Mouse (Mus musculus) lung, embryonic 14.5 days (tissue): Measurements from ENCODE around the gene Gm49601. TPM values are rescaled to one million over a fixed set of nuclear protein-coding genes. Genes with fewer than 3 reads are reported as not detected.

Experiments used
- ATAC-seq: fragments of 200-750 bp; cut with Nextera tagmentation; 2 replicates; pipeline ENCODE4 v1.8.0; 2017; ENCODE audit warnings: mild to moderate bottlenecking, moderate TSS enrichment, moderate library complexity; ENCODE audit not compliant: insufficient read depth
- DNase-seq: peaks from one replicate; pipeline ENCODE4 v3.0.0-alpha.2; 2015
- H3K27ac ChIP-seq: fragments of 300-500 bp; sonication (generic); 2 replicates; pipeline ENCODE4 v1.5.1; 2014; ENCODE audit warnings: low read depth, mild to moderate bottlenecking, moderate library complexity
- H3K27me3 ChIP-seq: fragments of 300-500 bp; sonication (generic); 2 replicates; pipeline ENCODE4 v1.6.1; 2014; ENCODE audit warnings: low read length, control low read depth; ENCODE audit not compliant: insufficient read depth
- H3K36me3 ChIP-seq: fragments of 300-500 bp; sonication (generic); 2 replicates; pipeline ENCODE4 v1.6.1; 2014; ENCODE audit warnings: control low read depth; ENCODE audit not compliant: insufficient read depth
- H3K4me1 ChIP-seq: fragments of 300-500 bp; sonication (generic); 2 replicates; pipeline ENCODE4 v1.6.1; 2014; ENCODE audit warnings: antibody characterized with exemption, control low read depth; ENCODE audit not compliant: insufficient read depth
- H3K4me2 ChIP-seq: fragments of 300-500 bp; sonication (generic); 2 replicates; pipeline ENCODE4 v1.6.1; 2014; ENCODE audit warnings: mild to moderate bottlenecking
- H3K4me3 ChIP-seq: fragments of 300-500 bp; sonication (generic); 2 replicates; pipeline ENCODE4 v1.5.1; 2014; ENCODE audit warnings: low read depth, low read length
- H3K9ac ChIP-seq: fragments of 300-500 bp; sonication (generic); 2 replicates; pipeline ENCODE4 v1.6.1; 2014
- H3K9me3 ChIP-seq: fragments of 300-500 bp; sonication (generic); 2 replicates; pipeline ENCODE4 v1.6.1; 2016; ENCODE audit warnings: low read depth, low read length, control low read depth
- CTCF ChIP-seq: IDR thresholded peaks from 2 replicates; pipeline ENCODE4 v1.5.1; 2016; ENCODE audit warnings: antibody characterized with exemption, low read depth
- WGBS: fragments of 180-500 bp; shearing (Covaris S2); extraction: QIAGEN DNeasy Blood & Tissue Kit; methylation state at CpG from one replicate; pipeline ENCODE4 v1.1.7; 2014; 5-methylcytosine and 5-hydroxymethylcytosine counted together
- polyA plus RNA-seq: library from polyadenylated mRNA; unstranded; fragments of >200 nt; fragmentation: Nextera tagmentation; extraction: Ambion mirVana; gene quantifications from 2 replicates; pipeline ENCODE4 v1.2.1, GENCODE M21; 2014

The Gm49601 gene
- polyA plus RNA-seq, 1 experiment from 2014 or later, result 1.7 TPM

GRCm38 (mm10) chr16:18574196-18574595 lies 52.0 kb downstream of the Gm49601 start:
- 59% methylated on average over 8 of the region's 8 CpGs for WGBS
- H3K36me3 ChIP-seq, result no peaks in the 10 kb centered on the region
- peaks cover under 1% of the 10 kb centered on the region; the same call in 1 of the 2 replicates for H3K27me3 ChIP-seq
- H3K9me3 ChIP-seq, result no peaks in the 10 kb centered on the region
- no peaks in the 10 kb centered on the region for H3K4me1 ChIP-seq
- H3K9ac ChIP-seq, result no peak overlapping the region
- no peak overlapping the region for H3K4me3 ChIP-seq
- ATAC-seq (peak; percentile 46), DNase-seq (no peak)
- H3K27ac ChIP-seq, result no peak overlapping the region
- no peak overlapping the region for H3K4me2 ChIP-seq
- no peak for TF ChIP-seq CTCF

Other genes starting within 250 kb of the Gm49601 start
- gene Txnrd2, start 200.0 kb downstream of the Gm49601 start, polyA plus RNA-seq, result 18.7 and 21.5 TPM in 2 replicates
- 89.4 and 97.0 TPM in 2 replicates for gene Comt, start 199.6 kb downstream of the Gm49601 start, polyA plus RNA-seq
- gene Gnb1l, start 127.7 kb downstream of the Gm49601 start, polyA plus RNA-seq, result 16.2 and 17.6 TPM in 2 replicates
- gene Rtl10, start 127.5 kb downstream of the Gm49601 start, polyA plus RNA-seq, result 4.2 and 4.8 TPM in 2 replicates
- 12.0 and 15.8 TPM in 2 replicates for gene Tbx1, start 35.8 kb downstream of the Gm49601 start, polyA plus RNA-seq
- 3.8 and 4.1 TPM in 2 replicates for gene Gp1bb, start 4.0 kb downstream of the Gm49601 start, polyA plus RNA-seq
- 19.3 and 20.1 TPM in 2 replicates for gene Sept5, start 3.5 kb upstream of the Gm49601 start, polyA plus RNA-seq
- 94.1 and 105 TPM in 2 replicates for gene Cldn5, start 150.4 kb upstream of the Gm49601 start, polyA plus RNA-seq
- 77.6 and 84.5 TPM in 2 replicates for gene Ufd1, start 185.4 kb upstream of the Gm49601 start, polyA plus RNA-seq
- 64.0 and 67.3 TPM in 2 replicates for gene Cdc45, start 185.6 kb upstream of the Gm49601 start, polyA plus RNA-seq
- gene 2510002D24Rik, start 210.2 kb upstream of the Gm49601 start, polyA plus RNA-seq, result 27.5 and 30.9 TPM in 2 replicates
- gene Gm28539, start 210.2 kb upstream of the Gm49601 start, polyA plus RNA-seq, result not detected in 2 replicates